Mouse (Mus musculus) lung, postnatal 0 days (tissue): ENCODE results near the gene C6.

ENCODE experiments used
- CTCF ChIP-seq: IDR thresholded peaks from 2 replicates; pipeline ENCODE4 v1.5.1; 2016; ENCODE audit warnings: antibody characterized with exemption, mild to moderate bottlenecking
- EP300 ChIP-seq: IDR thresholded peaks from 2 replicates; pipeline ENCODE4 v1.6.1; 2016; ENCODE audit warnings: antibody characterized with exemption, mild to moderate bottlenecking, control low read depth

DNA sequence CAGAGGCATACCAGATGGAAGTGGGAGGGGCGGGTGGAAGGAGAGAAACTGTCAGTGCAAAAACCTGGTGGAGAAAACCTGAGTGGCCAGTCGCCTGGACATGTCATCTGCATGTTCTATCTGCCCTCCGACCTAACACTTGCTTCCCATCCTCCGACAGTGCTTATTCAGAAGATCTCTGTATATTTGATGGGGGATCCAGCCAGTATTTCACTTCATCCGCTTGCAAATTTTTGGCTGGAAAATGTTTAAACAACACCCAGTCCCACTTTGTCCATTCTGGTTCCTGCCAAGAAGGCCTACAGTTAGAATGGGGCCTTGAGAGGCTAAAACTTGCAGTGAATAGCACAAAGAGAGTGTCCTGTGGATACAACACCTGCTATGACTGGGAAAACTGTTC is 81.2 kb downstream of the C6 start:
- TF ChIP-seq EP300 (no peak), CTCF (no peak)
